Mouse (Mus musculus) liver, embryonic 14.5 days (tissue): ENCODE measurements at regions not wholly inside any gene's neighbourhood (a gene's known extent, or its start where the extent isn't known, plus 50 kb on each side); places are given as distances from the start of the nearest gene placed in this dataset.

Experiments
- CTCF ChIP-seq: IDR thresholded peaks from 2 replicates; pipeline ENCODE4 v1.5.1; 2016; ENCODE audit warnings: antibody characterized with exemption, low read depth, control low read depth
- EP300 ChIP-seq: IDR thresholded peaks from 2 replicates; pipeline ENCODE4 v1.6.1; 2016; ENCODE audit warnings: antibody characterized with exemption, low read depth

- TF ChIP-seq EP300 (no peak), CTCF (no peak)
These were observed 166.3 kb upstream of the Rpl38 start for GRCm38 (mm10) chr11:114501869-114502540.
